Mouse (Mus musculus) intestine, embryonic 16.5 days (tissue): ENCODE data around the gene Casp8. TPM values are rescaled to one million over a fixed set of nuclear protein-coding genes. Genes with fewer than 3 reads are reported as not detected.
"Not testable (repeated sequence)": the region's sequence is repeated elsewhere in the genome, so short reads cannot be mapped to it uniquely, and the experiment has no call there.

Source experiments
- ATAC-seq: fragments of 200-750 bp; cut with Nextera tagmentation; 2 replicates; pipeline ENCODE4 v1.8.0; 2017; ENCODE audit warnings: moderate TSS enrichment, moderate library complexity
- H3K27ac ChIP-seq: fragments of 300-500 bp; sonication (generic); 2 replicates; pipeline ENCODE4 v1.5.1; 2014; ENCODE audit warnings: mild to moderate bottlenecking, low read length
- H3K27me3 ChIP-seq: fragments of 300-500 bp; sonication (generic); replicated peaks from 2 replicates; pipeline ENCODE4 v1.6.1; 2014; ENCODE audit warnings: low read length, control low read depth, mixed read lengths; ENCODE audit not compliant: control insufficient read depth, insufficient read depth
- H3K36me3 ChIP-seq: fragments of 300-500 bp; sonication (generic); 2 replicates; pipeline ENCODE4 v1.6.1; 2014; ENCODE audit warnings: low read length, control low read depth; ENCODE audit not compliant: control insufficient read depth, insufficient read depth
- H3K4me1 ChIP-seq: fragments of 300-500 bp; sonication (generic); 2 replicates; pipeline ENCODE4 v1.6.1; 2014; ENCODE audit warnings: low read length, control low read depth, mixed read lengths; ENCODE audit not compliant: control insufficient read depth, insufficient read depth
- H3K4me2 ChIP-seq: fragments of 300-500 bp; sonication (generic); 2 replicates; pipeline ENCODE4 v1.6.1; 2014; ENCODE audit warnings: low read depth, low read length, control low read depth
- H3K4me3 ChIP-seq: fragments of 300-500 bp; sonication (generic); 2 replicates; pipeline ENCODE4 v1.5.1; 2014; ENCODE audit warnings: mild to moderate bottlenecking, low read length
- H3K9ac ChIP-seq: fragments of 300-500 bp; sonication (generic); 2 replicates; pipeline ENCODE4 v1.6.1; 2014; ENCODE audit warnings: low read depth, low read length
- H3K9me3 ChIP-seq: fragments of 300-500 bp; sonication (generic); 2 replicates; pipeline ENCODE4 v1.6.1; 2016; ENCODE audit warnings: low read length, control low read depth; ENCODE audit not compliant: control insufficient read depth
- WGBS: fragments of 180-500 bp; shearing (Covaris S2); extraction: QIAGEN DNeasy Blood & Tissue Kit; methylation state at CpG from one replicate; pipeline ENCODE4 v1.1.7; 2014; 5-methylcytosine and 5-hydroxymethylcytosine counted together
- polyA plus RNA-seq: library from polyadenylated mRNA; unstranded; fragments of >200 nt; fragmentation: Nextera tagmentation; extraction: Ambion mirVana; gene quantifications from 2 replicates; pipeline ENCODE4 v1.2.1, GENCODE M21; 2015

The Casp8 gene
- 54.3 and 56.4 TPM in 2 replicates for polyA plus RNA-seq

DNA sequence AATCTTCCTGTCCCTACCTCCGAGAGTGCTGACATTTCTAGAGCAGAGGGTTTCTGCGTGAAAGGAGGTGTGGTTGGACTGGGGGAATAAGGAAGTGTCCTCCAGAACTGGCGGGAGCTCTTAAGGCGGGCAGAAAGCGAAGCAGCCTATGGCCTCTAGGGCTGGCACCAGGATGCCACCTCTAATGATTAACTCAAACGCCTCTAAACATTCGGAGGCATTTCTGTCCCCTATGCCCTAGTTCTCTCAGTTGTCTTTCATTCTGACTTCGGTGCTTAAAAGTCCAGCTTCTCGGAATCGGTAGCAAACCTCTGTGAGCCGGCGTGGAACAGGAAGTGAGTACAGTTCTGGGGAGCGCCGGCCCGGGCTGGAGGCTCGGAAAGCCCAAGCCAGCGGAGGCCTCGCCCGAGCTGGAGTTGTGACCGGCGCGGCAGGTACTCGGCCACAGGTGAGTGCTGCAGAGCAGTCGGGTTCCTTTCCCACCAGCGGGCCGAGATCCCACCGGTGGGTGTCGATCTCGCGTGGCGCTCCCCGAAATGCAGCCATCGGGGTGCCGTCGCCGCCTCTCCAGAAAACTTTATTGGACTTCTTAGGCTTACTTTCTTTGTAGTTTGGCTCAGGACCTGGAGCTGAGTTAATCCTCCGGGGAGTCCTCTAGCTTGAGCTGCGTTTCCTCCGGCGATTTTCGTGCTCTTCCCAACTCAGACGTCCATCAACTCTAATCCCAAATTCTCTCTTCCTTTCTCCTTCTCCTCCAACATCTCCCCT lies at the start of gene Casp8:
Gene Casp8, plus strand, starts transcription at position 84 of the 768 bp plus-strand sequence.
- Histone ChIP-seq H3K36me3 (peaks cover 5% of the 10 kb centered on the region), H3K9me3 (peaks cover 5% of the 10 kb centered on the region; the same call in 1 of the 2 replicates), H3K27me3 (no peaks in the 10 kb centered on the region), H3K9ac (peak within 1 kb of the TSS; percentile 74), H3K4me2 (peak within 1 kb of the TSS; percentile 82), H3K4me1 (peaks cover 8% of the 10 kb centered on the region; the same call in 1 of the 2 replicates), H3K27ac (peak within 1 kb of the TSS; percentile 90), H3K4me3 (peak within 1 kb of the TSS; percentile 56)
- under 1% methylated on average over 42 of the region's 42 CpGs for WGBS
- ATAC-seq: peak; percentile 98

DNA sequence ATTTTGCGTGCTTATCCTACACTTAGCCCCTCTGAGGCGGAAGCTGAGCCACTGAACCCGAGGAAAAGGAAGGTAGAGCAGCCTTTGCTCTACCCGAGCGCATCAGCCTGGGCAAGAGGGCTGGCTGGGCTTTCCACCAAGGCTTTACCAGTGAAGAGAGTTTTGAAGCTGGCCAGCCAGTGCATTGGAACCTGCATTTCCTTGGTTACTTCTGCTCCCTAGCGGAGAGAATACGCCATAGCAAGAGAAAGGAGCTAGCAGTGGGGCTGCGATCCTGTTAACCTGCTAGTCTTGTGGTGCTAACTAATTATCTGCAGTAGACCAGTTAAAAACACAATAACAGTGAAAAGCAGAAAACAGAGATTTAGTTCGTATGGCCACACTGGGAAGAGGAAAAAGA lies 48.3 kb upstream of the Casp8 start:
- Histone ChIP-seq H3K27me3 (no peaks in the 10 kb centered on the region), H3K9me3 (no peaks in the 10 kb centered on the region), H3K9ac (no peak overlapping the region), H3K27ac (no peak overlapping the region), H3K4me1 (no peaks in the 10 kb centered on the region), H3K4me2 (no peak overlapping the region), H3K36me3 (peaks cover 25% of the 10 kb centered on the region), H3K4me3 (no peak overlapping the region)
- WGBS: 74% methylated on average over 9 of the region's 9 CpGs
- ATAC-seq: no peak

DNA sequence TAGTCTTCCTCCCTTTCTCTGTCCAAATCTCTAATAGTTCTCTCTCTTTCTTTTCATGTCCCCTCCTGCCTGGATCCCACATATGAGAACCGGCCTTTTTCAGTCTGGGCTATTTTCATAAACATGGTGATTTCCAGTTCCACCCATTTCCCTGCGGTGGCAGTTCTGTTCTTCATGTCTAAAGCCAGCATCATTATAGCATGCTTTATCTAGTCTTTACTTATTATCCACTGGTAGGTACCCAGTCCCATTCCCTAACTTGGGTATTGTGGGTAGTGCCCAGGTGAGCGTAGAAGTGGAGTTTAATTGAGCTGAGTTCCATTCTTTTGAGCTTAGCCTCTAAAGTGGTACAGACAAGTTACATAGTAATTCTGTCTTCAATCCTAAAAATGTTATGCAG lies 35.7 kb upstream of the Casp8 start:
- peaks cover 8% of the 10 kb centered on the region; the same call in 1 of the 2 replicates for H3K36me3 ChIP-seq
- WGBS: 90% methylated on average over 3 of the region's 3 CpGs
- H3K27ac ChIP-seq: no peak overlapping the region
- no peaks in the 10 kb centered on the region for H3K27me3 ChIP-seq
- no peak for ATAC-seq
- H3K9me3 ChIP-seq: no peaks in the 10 kb centered on the region
- no peaks in the 10 kb centered on the region for H3K4me1 ChIP-seq
- H3K4me3 ChIP-seq: no peak overlapping the region
- no peak overlapping the region for H3K4me2 ChIP-seq
- H3K9ac ChIP-seq: no peak overlapping the region

DNA sequence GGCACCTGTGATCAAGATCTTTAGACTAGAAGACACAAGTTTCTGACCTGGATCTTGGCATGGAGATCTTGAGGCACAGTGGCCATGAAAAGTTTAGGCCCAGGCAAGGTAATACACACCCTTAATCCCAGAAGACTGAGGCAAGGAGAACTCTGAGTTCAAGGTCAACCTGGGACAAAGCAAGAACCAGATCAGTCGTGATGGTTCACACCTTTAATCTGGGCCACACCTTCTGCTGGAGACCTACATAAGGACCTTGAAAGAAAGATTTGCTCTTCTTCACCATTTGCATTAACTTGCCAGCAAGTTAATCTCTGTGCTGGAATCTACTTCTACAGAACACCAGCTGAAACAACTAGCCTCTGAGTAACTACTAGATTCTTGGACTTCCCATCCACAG lies 34.6 kb upstream of the Casp8 start:
- peaks cover 3% of the 10 kb centered on the region; the same call in 1 of the 2 replicates for H3K36me3 ChIP-seq
- no peaks in the 10 kb centered on the region for H3K9me3 ChIP-seq
- WGBS: 68% methylated on average over 1 of the region's 1 CpGs
- no peak overlapping the region for H3K4me2 ChIP-seq
- H3K4me3 ChIP-seq: no peak overlapping the region
- ATAC-seq: no peak
- H3K27me3 ChIP-seq: no peaks in the 10 kb centered on the region
- H3K9ac ChIP-seq: no peak overlapping the region
- no peak overlapping the region for H3K27ac ChIP-seq
- no peaks in the 10 kb centered on the region for H3K4me1 ChIP-seq

DNA sequence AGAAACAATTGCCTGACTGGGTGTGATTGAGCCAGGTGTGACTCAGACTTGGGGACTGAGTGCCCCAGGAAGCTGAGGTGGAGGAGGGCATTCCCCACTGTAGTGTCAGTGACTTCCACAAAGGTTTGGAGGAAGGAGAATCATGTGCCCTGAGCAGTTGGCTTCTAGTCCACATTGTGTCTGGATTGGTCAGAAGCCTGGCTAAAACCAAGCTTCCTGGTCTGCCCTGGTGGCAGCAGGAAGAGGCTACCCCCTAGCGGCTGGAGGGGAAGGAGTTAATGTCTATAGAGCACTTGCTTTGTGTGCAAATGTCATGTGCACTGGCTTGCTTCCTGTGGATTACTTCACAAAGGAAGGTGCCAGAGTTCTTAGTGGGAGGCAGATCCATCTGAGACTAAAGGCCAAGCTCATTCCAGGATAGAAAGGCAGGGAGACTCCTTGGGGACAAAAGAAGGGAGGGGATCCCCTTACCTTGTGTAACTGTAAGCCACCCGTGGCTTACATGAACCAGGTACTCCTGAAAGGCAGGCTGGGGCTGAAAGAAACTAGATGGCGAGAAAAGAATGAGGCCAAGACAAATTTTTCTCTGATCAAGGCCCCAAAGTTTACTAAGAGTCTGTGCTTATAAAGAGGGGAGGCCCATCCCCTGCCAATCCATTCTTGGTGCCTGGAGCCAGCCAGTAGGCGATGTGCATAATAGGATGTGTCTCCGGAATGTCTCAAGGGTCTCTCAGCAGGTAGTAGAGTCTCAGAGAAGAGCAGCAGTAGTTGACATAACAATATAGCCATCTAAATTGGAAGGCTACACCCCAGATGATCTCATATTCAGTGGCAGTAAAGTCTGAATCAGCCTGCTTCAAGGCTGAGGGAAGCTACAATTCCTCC lies 33.5 kb upstream of the Casp8 start:
- H3K4me1 ChIP-seq, H3K27ac ChIP-seq, H3K4me2 ChIP-seq, H3K9ac ChIP-seq, H3K9me3 ChIP-seq, H3K4me3 ChIP-seq, H3K27me3 ChIP-seq, H3K36me3 ChIP-seq: not testable (repeated sequence)
- ATAC-seq: peak; percentile 40; the same call in 1 of the 2 replicates
- 84% methylated on average over 5 of the region's 5 CpGs for WGBS

DNA sequence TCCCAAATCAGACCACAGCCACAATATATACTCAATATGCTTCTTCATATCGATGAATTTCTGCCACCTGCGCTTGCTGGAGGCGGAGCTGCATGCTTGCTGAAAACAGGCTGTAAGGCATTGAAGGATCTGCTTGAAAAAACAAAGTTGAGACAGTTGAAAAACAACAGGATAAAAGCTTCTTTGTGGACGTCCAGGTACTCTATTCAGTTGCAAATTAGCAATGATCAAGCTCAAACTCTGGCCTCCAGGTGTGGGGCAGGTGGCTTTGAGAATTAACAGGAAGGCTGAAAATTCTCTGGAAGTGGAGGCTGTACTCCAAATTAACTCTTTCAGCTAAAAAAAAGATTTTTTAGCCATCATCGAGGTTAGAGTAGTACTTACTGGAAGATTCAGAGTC lies 32.6 kb upstream of the Casp8 start:
- Histone ChIP-seq H3K27ac (no peak overlapping the region), H3K9me3 (no peaks in the 10 kb centered on the region), H3K27me3 (no peaks in the 10 kb centered on the region), H3K4me3 (no peak overlapping the region), H3K9ac (no peak overlapping the region), H3K36me3 (no peaks in the 10 kb centered on the region), H3K4me1 (no peaks in the 10 kb centered on the region), H3K4me2 (no peak overlapping the region)
- no peak for ATAC-seq
- WGBS: 88% methylated on average over 5 of the region's 5 CpGs

DNA sequence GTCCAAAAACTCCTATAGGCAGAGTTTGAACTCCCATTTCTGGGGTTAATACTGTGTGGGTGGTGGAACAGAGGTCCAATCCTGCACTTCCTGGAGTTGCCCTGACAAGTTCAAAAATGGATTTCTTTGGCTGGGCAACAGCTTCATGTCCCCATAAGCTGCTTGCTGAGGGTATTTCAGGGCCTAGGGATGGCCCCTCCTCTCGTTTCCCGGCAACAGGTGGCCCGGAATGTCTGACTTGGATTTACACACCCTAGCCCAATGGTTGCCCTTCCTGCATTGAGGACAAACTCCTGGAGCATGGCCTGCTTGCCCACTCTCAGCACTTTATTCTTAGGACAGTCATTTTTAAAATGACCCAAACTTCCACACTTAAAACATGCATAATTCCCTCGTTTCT lies 28.7 kb upstream of the Casp8 start:
- H3K36me3 ChIP-seq, H3K9ac ChIP-seq, H3K4me2 ChIP-seq, H3K27me3 ChIP-seq, H3K27ac ChIP-seq, H3K4me1 ChIP-seq, H3K4me3 ChIP-seq, H3K9me3 ChIP-seq, ATAC-seq: not testable (repeated sequence)
- WGBS: 69% methylated on average over 4 of the region's 4 CpGs

DNA sequence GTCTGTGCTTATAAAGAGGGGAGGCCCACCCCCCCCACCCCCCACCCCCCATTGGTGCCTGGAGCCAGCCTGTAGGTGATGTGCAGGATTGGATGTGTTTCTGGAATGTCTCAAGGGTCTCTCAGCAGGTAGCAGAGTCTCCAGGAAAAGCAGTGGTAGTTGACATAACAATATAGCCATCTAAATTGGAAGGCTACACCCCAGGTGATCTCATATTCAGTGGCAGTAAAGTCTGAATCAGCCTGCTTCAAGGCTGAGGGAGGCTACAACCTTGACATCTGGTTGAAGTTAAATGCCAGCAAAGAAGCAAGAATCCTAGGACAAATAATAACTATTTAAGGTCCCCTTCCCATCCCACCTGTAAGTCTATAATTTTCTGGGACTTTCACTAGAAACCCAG lies 26.0 kb upstream of the Casp8 start:
- ATAC-seq: no peak
- no peaks in the 10 kb centered on the region for H3K4me1 ChIP-seq
- H3K4me3 ChIP-seq: no peak overlapping the region
- H3K9me3 ChIP-seq: no peaks in the 10 kb centered on the region
- no peak overlapping the region for H3K9ac ChIP-seq
- no peaks in the 10 kb centered on the region for H3K36me3 ChIP-seq
- no peaks in the 10 kb centered on the region for H3K27me3 ChIP-seq
- no peak overlapping the region for H3K27ac ChIP-seq
- H3K4me2 ChIP-seq: no peak overlapping the region

DNA sequence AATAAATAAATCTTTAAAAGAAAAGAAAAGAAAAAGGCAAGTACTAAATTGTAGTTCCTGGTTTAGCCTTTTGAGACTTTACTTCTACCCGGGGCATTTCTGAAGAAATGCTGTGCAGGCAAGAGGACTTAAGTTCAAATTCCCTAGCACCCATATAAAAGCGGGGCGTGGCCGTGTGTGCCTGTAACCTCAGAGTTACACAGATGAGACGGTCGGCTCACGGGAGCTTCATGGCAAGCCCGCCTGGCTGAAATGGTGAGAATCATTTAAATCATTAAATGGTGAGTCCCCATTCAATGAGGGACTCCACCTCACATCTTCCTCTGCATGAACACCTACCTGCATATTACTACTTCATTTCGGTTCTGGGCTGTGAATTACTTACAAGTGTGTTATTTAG lies 25.5 kb upstream of the Casp8 start:
- WGBS: 49% methylated on average over 9 of the region's 9 CpGs
- Histone ChIP-seq H3K36me3 (no peaks in the 10 kb centered on the region), H3K9ac (no peak overlapping the region), H3K4me3 (no peak overlapping the region), H3K27me3 (no peaks in the 10 kb centered on the region), H3K9me3 (no peaks in the 10 kb centered on the region), H3K4me2 (no peak overlapping the region), H3K4me1 (no peaks in the 10 kb centered on the region), H3K27ac (no peak overlapping the region)
- ATAC-seq: peak; percentile 42; the same call in 1 of the 2 replicates
